Mouse (Mus musculus) layer of hippocampus, adult 9-10 months (tissue): Measurements from ENCODE around the gene Gm17364.
"Not testable (repeated sequence)": the region's sequence is repeated elsewhere in the genome, so short reads cannot be mapped to it uniquely, and the experiment has no call there.

ENCODE experiments used
- DNase-seq: peaks from one replicate; pipeline ENCODE4 v3.0.0; 2022; ENCODE audit warnings: low spot score

Gene Gm17364

DNA sequence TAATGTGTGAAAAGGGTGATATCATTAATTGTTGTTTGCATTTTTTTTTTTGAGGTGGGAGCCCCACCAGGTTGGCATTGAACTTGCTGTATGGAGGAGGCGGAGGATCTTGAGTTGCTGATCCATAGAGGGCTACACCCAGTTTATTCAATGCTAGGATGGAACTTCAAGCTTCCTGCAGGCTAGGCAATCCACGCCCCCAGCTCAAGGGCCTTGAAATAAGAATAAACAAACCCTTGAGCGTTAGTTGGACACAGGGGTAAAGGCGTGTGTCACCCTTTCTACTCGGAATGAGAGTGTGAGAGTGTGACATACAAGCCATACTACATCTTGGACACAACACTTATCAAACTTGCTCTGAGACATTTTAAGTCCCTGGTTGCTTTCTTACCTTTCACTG lies 22.1 kb downstream of the Gm17364 start:
- no peak for DNase-seq

DNA sequence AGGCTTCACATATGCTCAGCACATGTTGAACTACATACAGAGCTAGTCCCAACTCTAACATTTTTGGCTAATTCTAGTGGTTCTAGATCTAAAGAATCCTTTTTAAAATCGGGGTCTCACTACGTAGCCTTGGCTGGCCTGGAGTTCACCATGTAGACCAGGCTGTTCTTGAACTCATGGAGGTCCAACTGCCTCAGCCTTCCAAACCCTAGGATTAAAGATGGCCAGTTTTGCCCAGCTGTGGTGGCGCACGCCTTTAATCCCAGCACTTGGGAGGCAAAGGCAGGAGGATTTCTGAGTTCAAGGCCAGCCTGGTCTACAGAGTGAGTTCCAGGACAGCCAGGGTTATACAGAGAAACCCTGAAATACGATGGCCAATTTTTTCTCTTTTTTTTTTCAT lies 22.5 kb downstream of the Gm17364 start:
- not testable (repeated sequence) for DNase-seq

- no peak for DNase-seq
Measured at GRCm38 (mm10) chr13:41250318-41250981, 23.3 kb downstream of the Gm17364 start.

- DNase-seq: peak; percentile 78
Measured at GRCm38 (mm10) chr13:41249538-41250317, 24.0 kb downstream of the Gm17364 start, which contains the start of gene Smim13. Gene Smim13 (plus strand): TSS chr13:41249844.

- peak; percentile 15 for DNase-seq
Measured at GRCm38 (mm10) chr13:41248751-41249520, 24.8 kb downstream of the Gm17364 start.

DNA sequence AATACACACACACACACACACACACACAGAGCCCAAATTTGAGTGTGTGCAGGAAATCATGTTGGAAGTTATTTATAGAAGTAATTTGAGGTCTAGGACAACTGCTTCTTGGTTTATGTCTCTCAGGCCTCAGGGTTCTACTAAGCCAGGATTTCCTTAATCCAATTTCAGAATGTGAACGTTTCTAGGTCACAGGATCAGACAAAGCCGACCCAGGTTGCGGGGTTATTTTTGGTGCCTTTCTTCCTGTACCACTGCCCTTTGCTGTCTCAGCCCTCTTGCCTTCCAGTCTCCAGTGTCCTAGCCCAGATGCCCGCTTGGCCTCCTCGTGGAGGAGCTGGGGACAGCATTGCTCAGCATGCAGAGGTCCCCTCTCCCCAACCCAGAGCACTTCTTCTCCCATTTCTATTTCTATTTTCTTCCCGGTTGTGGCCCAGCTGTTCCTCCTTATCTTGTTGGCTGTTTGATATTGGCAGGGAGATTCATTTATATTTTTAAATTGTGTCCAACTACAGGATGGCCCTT lies 29.4 kb downstream of the Gm17364 start:
- no peak for DNase-seq

GRCm38 (mm10) chr13:41241557-41241956 lies 32.2 kb downstream of the Gm17364 start:
- no peak for DNase-seq

- peak; percentile 22 for DNase-seq
Measured at GRCm38 (mm10) chr13:41238805-41239130, 35.0 kb downstream of the Gm17364 start.

- no peak for DNase-seq
Measured at GRCm38 (mm10) chr13:41238035-41238804, 35.6 kb downstream of the Gm17364 start.

GRCm38 (mm10) chr13:41235845-41236741 lies 37.7 kb downstream of the Gm17364 start:
- DNase-seq: no peak

DNA sequence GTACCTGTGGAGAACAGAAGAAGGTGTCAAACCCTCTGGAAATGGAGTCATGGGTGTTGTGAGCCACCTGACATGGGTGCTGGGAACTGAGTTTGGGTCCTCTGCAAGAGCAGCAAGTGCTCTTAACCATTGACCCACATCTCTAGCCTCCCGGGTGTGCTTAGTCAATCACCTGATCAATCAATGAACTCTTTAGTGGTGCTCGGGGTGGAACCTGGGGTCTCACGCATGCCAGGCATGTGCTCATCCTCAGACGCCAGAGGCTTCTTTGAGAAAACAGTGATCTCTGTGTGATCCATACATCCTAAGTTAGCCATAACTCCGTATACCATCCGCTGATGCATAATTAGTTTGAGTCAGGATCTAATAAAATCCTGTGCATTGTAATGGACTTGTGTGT lies 38.6 kb downstream of the Gm17364 start:
- no peak for DNase-seq

GRCm38 (mm10) chr13:41233241-41233640 lies 40.5 kb downstream of the Gm17364 start:
- DNase-seq: no peak

DNA sequence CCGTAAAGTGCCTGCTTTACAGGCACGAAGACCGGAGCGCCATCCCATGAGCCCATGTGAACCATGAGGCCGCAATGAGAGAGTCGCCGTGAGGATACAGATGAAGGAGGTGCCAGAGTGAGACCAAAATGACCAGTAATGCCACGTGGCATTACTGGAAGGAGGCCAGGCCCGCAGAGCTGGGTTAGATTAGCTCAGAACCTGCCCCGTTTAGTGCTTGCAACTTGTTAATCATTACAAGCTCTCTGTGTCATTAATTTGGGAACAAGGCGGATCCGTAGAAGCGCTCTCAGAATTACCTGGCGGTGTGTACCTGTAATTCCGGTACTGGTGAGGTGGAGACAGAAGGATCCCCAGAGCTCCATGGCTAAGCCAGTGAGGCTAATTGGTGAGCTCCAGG lies 41.6 kb downstream of the Gm17364 start:
- no peak for DNase-seq

GRCm38 (mm10) chr13:41231389-41231983 lies 42.3 kb downstream of the Gm17364 start:
- no peak for DNase-seq

DNA sequence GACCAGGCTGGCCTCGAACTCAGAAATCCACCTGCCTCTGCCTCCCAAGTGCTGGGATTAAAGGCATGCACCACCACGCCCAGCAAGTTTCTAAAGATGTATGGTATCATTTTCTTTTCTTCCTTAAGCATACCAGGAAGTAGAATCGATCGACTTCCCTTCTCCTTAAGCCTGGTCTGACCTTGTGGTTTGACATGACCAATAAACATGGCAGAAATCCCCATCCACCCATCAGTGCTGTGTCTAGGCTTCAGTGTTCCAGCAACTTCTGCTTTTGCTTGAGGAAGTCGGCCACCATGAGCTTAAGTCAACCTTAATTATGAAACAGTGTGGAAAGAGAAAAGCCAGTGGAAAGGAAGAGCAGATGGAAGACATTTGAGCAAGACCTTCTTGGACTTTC lies 43.5 kb downstream of the Gm17364 start:
- no peak for DNase-seq

GRCm38 (mm10) chr13:41228060-41228459 lies 45.7 kb downstream of the Gm17364 start:
- no peak for DNase-seq

DNA sequence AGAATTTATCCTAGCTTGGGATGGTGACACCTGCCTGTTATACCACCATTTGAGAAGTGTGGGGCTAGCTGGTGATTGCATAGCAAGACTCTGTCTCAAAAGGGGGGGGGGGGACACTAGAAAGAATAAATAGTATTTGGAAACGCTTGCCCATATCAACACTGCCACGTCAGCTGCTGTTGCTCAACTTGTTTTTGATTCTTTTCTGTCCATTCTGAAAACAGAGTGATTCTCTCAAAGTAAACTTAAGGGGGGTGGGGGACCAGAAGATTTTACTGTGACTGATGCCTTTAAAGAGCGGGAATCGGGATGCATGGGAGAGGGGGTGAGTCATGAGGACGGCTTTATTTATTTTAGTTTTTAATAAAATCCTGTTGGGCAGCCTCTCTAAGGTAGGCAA lies 47.3 kb downstream of the Gm17364 start:
- DNase-seq: no peak
